Mouse (Mus musculus) midbrain, embryonic 10.5 days (tissue): ENCODE results near the gene AI413582. TPM values are rescaled to one million over a fixed set of nuclear protein-coding genes. Genes with fewer than 3 reads are reported as not detected.

Experiments used
- DNase-seq: peaks from one replicate; pipeline ENCODE4 v3.0.0-alpha.2; 2017; ENCODE audit warnings: low spot score
- H3K27ac ChIP-seq: fragments of 300-500 bp; sonication (generic); replicated peaks from 2 replicates; pipeline ENCODE4 v1.5.1; 2016; ENCODE audit warnings: mild to moderate bottlenecking
- H3K27me3 ChIP-seq: fragments of 300-500 bp; sonication (generic); 2 replicates; pipeline ENCODE4 v1.6.1; 2016; ENCODE audit warnings: low read depth, mild to moderate bottlenecking; ENCODE audit not compliant: poor library complexity, severe bottlenecking
- H3K36me3 ChIP-seq: fragments of 300-500 bp; sonication (generic); 2 replicates; pipeline ENCODE4 v1.6.1; 2016; ENCODE audit warnings: mild to moderate bottlenecking, moderate library complexity
- H3K4me1 ChIP-seq: fragments of 300-500 bp; sonication (generic); 2 replicates; pipeline ENCODE4 v1.6.1; 2016
- H3K4me3 ChIP-seq: fragments of 300-500 bp; sonication (generic); 2 replicates; pipeline ENCODE4 v1.5.1; 2016; ENCODE audit warnings: mild to moderate bottlenecking, moderate library complexity
- H3K9me3 ChIP-seq: fragments of 300-500 bp; sonication (generic); replicated peaks from 2 replicates; pipeline ENCODE4 v1.6.1; 2016; ENCODE audit warnings: mild to moderate bottlenecking
- WGBS: fragments of 180-500 bp; shearing (Covaris S2); methylation state at CpG from one replicate; pipeline ENCODE4 v1.1.7; 2016; 5-methylcytosine and 5-hydroxymethylcytosine counted together
- polyA plus RNA-seq: library from polyadenylated mRNA; unstranded; fragments of >200 nt; fragmentation: Nextera tagmentation; extraction: Ambion mirVana; gene quantifications from 2 replicates; pipeline ENCODE4 v1.2.1, GENCODE M21; 2016

AI413582 gene
- polyA plus RNA-seq, 1 experiment from 2014 or later = 16.4 TPM

DNA sequence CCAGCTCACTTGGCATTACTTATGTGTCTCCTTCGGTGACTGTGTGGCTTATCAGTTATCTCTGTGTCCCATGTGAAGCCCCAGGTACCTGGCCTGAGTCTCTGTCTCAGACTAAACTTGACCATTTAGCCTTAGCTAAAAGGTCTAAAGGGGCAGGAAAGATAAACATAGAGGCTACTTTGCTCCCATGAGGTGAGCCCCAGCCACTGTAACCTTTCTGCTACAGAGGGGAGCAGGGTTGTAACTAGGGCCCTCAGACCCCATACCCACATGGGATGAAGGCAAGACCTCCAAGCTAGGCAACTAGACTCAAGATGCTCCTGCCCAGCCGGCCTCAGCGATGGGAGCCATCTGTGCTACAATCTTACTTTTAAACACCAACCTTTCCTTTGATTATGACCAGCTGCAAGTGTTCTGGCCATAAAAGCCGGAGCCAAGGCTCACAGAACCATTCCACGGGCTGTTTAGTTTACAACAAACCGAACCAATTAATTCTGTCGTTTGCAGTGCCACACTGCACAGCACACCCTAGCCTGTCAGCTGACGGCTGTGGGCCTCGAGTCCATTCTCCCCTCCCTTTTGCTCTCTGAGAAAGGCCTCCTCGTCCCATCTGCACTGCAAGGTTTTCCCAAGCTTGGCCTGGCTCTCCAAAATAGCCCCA, 9.7 kb upstream of the AI413582 start:
- peaks cover 75% of the 10 kb centered on the region for H3K36me3 ChIP-seq
- no peaks in the 10 kb centered on the region for H3K27me3 ChIP-seq
- H3K4me3 ChIP-seq = no peak overlapping the region
- H3K4me1 ChIP-seq = no peaks in the 10 kb centered on the region
- no peaks in the 10 kb centered on the region for H3K9me3 ChIP-seq
- DNase-seq = no peak
- 92% methylated on average over 10 of the region's 10 CpGs for WGBS
- H3K27ac ChIP-seq = no peak overlapping the region

DNA sequence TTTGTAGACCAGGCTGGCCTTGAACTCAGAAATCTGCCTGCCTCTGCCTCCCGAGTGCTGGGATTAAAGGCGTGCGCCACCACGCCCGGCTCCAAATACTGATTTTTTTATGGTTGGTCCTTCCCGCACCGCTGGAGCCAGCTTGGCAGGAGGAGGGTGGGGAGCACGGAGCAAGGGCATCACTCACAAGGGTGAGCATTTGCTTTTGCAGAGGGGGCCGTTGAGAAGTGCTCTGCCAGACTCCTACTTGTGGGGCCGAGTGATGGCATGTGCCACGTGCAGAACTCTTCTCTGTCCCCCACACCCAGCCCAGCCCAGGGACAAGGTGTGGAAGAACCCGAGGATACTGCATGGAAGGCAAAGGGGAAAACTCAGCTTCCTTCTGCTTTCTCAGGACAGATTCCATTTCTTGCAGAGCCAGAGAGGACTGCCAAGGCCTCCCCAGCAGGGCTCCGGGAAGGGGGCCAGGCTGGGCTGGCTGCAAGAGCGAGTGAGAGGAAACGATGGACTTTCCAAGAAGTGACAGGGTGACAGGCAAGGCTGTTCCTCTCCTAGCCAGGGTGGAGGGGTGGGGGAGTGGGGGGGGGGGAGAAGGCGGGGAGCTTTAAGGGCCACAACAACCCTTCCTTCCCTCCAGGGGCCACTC, 9.0 kb upstream of the AI413582 start:
- no peaks in the 10 kb centered on the region for H3K27me3 ChIP-seq
- no peaks in the 10 kb centered on the region for H3K9me3 ChIP-seq
- no peak overlapping the region for H3K27ac ChIP-seq
- H3K4me1 ChIP-seq = no peaks in the 10 kb centered on the region
- H3K4me3 ChIP-seq = no peak overlapping the region
- 95% methylated on average over 16 of the region's 16 CpGs for WGBS
- H3K36me3 ChIP-seq = peaks cover 69% of the 10 kb centered on the region
- DNase-seq = no peak

DNA sequence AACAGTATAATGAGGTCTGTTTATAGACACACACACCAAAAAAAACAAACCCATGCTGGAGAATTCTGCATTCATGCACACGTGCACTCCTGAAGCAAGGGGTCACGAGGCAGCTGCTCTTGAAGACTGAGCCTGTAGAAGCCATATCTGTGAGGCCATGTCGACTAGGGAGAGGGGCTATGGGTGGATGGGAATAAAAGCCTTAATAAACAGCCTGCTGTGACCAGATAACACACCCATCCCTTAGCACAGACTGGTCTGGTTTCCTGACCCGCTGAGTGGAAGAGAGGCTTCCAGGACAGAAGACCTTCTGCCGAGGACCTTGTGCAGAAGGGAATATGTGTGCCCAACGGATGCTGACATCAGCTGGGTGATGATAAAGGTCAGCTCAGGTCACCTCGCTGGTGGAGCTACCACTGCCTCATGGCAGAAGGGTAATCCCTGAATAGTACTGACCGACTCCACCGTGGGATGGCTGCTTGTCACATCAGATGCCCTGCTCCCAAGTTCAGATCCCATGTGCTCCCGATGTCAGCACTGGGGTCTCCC, 8.3 kb upstream of the AI413582 start:
- Histone ChIP-seq H3K36me3 (peaks cover 61% of the 10 kb centered on the region), H3K27me3 (no peaks in the 10 kb centered on the region), H3K4me3 (no peak overlapping the region), H3K4me1 (no peaks in the 10 kb centered on the region), H3K27ac (no peak overlapping the region), H3K9me3 (no peaks in the 10 kb centered on the region)
- DNase-seq = no peak
- 86% methylated on average over 10 of the region's 10 CpGs for WGBS

DNA sequence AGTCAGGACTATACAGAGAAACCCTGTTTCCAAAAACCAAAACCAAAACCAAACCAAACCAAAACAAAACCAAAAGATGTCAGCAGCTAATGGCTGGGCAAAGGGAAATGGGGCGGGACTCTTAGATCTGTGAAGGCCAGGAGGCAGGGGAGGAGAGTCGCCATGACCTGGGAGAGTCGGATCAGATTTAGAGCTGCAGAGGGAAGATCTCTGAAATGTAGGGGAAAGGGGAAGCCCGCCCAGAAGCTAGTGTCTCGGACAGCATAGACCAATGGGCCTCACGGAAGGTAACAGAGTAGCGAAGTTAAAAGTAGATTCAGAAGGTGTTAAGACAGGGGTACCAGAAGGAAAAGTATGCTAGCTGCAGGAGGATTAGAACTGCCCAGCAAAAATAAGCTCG, 5.8 kb upstream of the AI413582 start:
- WGBS = 83% methylated on average over 8 of the region's 8 CpGs

DNA sequence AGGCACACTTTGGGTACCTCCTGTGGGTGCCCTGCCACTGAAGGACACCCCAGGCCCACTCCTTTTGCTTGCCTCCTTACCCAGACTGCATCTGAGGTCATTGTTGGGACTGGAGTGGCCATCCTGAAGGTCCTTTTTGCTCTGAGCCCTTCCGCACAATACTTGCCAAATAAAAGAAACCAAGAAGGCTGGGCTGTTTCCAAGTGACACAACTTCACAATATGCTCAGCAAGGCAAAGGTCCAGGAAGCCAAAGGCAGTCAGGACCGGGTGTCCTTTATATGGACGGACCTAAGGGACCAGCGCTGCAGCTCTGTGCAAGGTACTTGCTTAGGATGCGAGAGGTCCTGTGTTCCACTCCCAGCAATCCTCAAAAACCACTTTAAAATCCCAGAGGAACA, 2.7 kb upstream of the AI413582 start:
- DNase-seq = no peak
- Histone ChIP-seq H3K9me3 (no peaks in the 10 kb centered on the region), H3K27me3 (peaks cover 3% of the 10 kb centered on the region; the same call in 1 of the 2 replicates), H3K4me3 (no peak overlapping the region), H3K27ac (no peak overlapping the region), H3K4me1 (peaks cover 35% of the 10 kb centered on the region), H3K36me3 (peaks cover 18% of the 10 kb centered on the region)
- 85% methylated on average over 5 of the region's 5 CpGs for WGBS

More for the DNA sequence above, 5.8 kb upstream of the AI413582 start:
- Histone ChIP-seq H3K4me1 (peaks cover 7% of the 10 kb centered on the region), H3K4me3 (no peak overlapping the region), H3K27ac (no peak overlapping the region), H3K27me3 (peaks cover 3% of the 10 kb centered on the region; the same call in 1 of the 2 replicates), H3K9me3 (no peaks in the 10 kb centered on the region), H3K36me3 (peaks cover 38% of the 10 kb centered on the region)
- DNase-seq = no peak

DNA sequence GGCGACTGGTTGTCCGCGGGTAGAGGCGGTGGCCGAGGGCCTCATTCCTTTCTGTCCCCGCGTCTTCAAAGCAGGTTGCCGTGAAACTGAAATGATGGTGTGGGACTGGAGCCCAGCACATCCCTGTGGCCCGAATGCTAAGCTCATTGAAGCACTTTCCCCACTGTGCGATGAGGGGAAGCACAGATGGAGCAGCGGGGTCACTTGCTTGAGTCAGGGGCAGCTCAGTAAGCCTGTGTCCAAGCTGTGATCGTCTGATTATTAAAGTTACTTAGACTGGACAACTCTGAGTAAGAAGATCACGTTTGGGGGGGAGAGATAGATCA, 349 bp upstream of the AI413582 start:
- no peak for DNase-seq
- Histone ChIP-seq H3K9me3 (no peaks in the 10 kb centered on the region), H3K27ac (peak overlapping the region; percentile 86), H3K4me3 (peak overlapping the region; percentile 75), H3K36me3 (peaks cover 24% of the 10 kb centered on the region), H3K4me1 (peaks cover 49% of the 10 kb centered on the region), H3K27me3 (peaks cover 3% of the 10 kb centered on the region; the same call in 1 of the 2 replicates)
- under 1% methylated on average over 13 of the region's 13 CpGs for WGBS

DNA sequence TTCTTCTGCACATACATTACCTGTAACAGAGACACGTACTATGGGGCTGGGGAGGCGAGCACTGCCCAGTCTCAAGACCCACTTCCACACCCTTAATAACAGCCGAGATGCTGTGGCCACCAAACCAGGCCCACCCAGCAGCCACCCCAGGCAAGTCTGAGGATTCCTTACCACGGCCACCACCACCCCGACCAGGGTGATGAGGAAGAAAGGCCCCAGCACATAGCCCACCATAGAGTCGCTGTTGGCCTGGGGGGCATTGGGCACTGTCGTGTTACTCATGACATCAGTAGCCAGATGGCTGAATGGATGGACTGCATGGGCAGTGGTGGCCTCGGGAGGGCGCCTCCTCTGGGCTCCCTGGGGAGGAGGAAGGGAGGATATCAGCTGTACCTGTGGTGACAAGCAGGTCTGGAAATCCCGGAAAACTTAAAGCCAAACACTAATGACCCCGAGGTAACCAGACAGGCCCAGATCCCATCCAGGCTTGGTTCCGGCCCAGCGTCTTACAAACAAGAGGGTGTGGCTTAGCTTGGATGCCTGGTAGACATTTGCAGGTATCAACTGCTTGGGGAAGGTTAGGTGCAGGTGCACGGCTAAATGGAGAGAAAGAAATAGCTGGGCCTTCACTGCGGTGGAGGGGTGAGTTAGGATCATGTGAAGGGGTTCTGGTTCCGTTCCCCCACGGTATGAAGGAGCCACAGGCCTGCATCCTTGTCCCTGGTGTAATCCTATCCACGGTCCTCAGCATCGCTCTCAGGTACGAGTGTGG, 979 bp downstream of the AI413582 start:
- Histone ChIP-seq H3K9me3 (no peaks in the 10 kb centered on the region), H3K4me1 (peaks cover 62% of the 10 kb centered on the region), H3K27me3 (peaks cover 3% of the 10 kb centered on the region; the same call in 1 of the 2 replicates), H3K36me3 (peaks cover 37% of the 10 kb centered on the region), H3K27ac (peak overlapping the region; percentile 86), H3K4me3 (peak overlapping the region; percentile 75)
- WGBS = 10% methylated on average over 20 of the region's 20 CpGs
- peak; percentile 59 for DNase-seq

DNA sequence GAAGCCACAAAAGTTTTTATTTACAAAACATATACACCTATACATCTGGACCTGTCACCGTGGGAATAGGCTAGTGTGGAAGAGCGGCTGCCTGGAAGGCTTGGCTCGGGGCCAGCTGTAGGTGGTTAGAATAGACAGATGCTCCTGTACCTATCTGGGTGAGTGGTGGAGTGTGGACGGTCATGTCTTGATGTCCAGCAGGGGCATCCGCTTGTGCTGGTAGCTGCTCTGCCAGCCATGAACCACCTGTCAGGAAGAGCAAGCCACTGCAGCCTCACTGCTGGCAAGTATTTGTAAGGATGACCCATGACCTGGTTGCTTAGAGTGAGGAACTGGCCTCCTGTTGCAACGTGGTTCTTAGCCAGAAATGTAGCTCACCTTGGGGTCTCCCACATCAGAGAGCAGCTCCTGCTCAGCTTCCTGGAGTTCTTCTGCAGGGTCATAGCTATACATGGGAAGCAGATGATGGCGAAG, 1.7 kb downstream of the AI413582 start:
- 54% methylated on average over 7 of the region's 7 CpGs for WGBS
- peaks cover 42% of the 10 kb centered on the region for H3K36me3 ChIP-seq
- H3K4me3 ChIP-seq = peak overlapping the region; percentile 75; the same call in 1 of the 2 replicates
- no peaks in the 10 kb centered on the region for H3K9me3 ChIP-seq
- H3K27me3 ChIP-seq = peaks cover 3% of the 10 kb centered on the region; the same call in 1 of the 2 replicates
- DNase-seq = peak; percentile 41
- peaks cover 70% of the 10 kb centered on the region for H3K4me1 ChIP-seq
- H3K27ac ChIP-seq = no peak overlapping the region

DNA sequence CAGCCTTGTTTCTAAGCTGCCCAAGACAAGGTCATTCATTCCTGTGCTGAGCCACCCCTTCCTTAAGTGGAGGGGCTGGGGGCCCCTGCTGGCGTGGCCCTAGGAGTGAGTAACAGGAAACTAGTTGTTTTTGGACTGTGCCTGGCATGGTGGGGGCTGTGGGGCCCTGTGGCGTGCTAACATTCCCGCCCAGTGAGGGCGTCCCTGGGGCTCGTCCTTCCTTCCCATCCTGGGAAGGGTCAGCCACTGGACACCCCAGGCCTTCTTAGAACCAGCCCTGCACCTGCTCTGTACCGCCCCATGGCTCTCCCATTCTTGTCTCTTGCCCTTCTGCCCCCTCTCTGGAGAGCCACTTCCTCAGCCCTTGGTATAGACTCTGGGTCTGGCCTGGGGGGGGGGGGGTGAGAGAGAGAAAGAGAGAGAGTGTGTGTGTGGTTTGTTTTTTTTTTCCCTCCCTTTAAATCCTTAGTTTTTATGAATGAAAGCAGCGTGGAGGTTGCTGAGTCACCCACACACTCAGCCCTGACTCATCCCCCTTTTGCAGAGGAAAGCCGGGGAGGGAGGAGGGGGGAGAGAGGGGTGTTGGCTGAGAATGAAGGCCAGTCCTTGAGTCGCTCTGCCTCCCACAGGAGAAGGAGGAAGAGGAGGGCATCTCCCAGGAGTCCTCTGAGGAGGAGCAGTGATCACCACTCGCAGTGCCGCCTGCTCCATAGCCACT, 3.6 kb downstream of the AI413582 start:
- H3K27ac ChIP-seq = 0 out of 2 replicates have a peak overlapping the region, but pooled peaks have one; percentile 49
- H3K27me3 ChIP-seq = peaks cover 3% of the 10 kb centered on the region; the same call in 1 of the 2 replicates
- H3K36me3 ChIP-seq = peaks cover 42% of the 10 kb centered on the region
- H3K9me3 ChIP-seq = no peaks in the 10 kb centered on the region
- 69% methylated on average over 7 of the region's 11 CpGs for WGBS
- H3K4me3 ChIP-seq = no peak overlapping the region
- DNase-seq = no peak
- peaks cover 88% of the 10 kb centered on the region for H3K4me1 ChIP-seq

DNA sequence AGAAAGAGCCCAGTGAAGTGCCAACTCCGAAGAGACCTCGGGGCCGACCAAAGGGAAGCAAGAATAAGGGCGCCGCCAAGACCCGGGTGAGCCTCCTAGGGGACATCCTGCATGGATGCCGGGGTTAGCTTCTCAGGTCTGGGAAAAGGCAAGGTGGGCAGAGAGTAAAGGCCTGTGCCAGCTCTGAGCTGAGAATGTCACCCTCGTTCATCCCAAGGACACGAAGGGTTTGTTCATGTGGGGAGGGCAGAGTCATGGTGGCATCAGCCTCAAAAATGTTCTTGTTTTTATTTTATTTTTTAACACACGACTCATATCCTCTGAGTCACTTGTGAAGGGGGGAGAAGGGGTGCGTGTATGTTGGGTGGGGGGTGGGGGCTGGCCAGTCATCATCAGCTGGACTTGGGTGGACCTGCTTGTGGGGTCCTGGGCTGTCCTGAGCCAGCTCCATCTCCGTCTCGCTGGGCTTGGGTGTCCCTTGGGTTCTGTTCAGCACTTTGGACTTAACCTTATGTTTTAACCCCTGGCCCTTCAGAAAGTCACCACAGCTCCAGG, 4.6 kb downstream of the AI413582 start:
- peaks cover 81% of the 10 kb centered on the region for H3K4me1 ChIP-seq
- no peak overlapping the region for H3K4me3 ChIP-seq
- no peaks in the 10 kb centered on the region for H3K27me3 ChIP-seq
- WGBS = 88% methylated on average over 13 of the region's 13 CpGs
- H3K36me3 ChIP-seq = peaks cover 42% of the 10 kb centered on the region
- DNase-seq = no peak
- H3K27ac ChIP-seq = no peak overlapping the region
- H3K9me3 ChIP-seq = no peaks in the 10 kb centered on the region

DNA sequence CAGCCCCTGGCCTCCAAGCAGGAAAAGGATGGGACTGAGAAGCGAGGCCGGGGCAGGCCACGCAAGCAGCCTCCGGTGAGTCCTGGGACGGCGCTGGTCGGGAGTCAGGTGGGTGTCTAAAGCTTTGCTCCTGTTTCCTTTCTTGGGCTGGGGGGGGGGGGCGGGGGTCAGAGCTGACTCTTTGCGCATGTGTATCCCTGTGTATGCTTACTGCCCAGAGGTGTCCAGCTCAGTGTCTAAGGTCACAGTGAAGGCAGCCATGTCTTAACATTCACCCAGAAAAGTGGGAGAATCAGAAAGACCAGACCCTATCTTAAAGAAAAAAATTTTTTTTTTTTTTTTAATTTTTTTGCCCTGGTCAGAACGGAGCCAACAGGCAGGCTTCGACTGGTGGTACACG, 6.0 kb downstream of the AI413582 start:
- Histone ChIP-seq H3K4me1 (peaks cover 81% of the 10 kb centered on the region), H3K27me3 (no peaks in the 10 kb centered on the region), H3K27ac (no peak overlapping the region; the same call in 1 of the 2 replicates), H3K4me3 (peak overlapping the region; percentile 97), H3K9me3 (no peaks in the 10 kb centered on the region), H3K36me3 (peaks cover 42% of the 10 kb centered on the region)
- WGBS = 73% methylated on average over 12 of the region's 12 CpGs
- no peak for DNase-seq

DNA sequence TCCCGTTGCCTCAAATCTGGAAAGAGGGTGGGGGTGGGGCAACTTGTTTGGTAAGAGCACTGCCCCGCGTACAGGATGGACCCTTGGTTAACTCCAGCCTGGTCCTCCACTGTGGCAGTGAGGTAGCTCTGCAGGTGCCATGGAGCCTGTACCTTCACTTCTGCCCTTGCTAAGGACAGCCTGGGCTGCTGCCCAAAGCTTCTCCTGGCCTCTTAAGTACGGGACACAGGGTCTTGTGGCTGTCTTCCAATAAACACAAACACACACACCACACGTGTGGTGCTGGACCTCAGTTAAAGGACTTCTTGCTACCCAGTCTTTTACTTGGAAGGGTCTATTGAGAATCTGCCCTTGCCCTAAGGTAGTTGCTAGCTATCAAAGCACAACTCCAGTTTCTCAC, 6.7 kb downstream of the AI413582 start:
- Histone ChIP-seq H3K27me3 (no peaks in the 10 kb centered on the region), H3K4me1 (peaks cover 81% of the 10 kb centered on the region), H3K36me3 (peaks cover 39% of the 10 kb centered on the region), H3K27ac (peak overlapping the region; percentile 99; the same call in 1 of the 2 replicates), H3K4me3 (peak overlapping the region; percentile 97), H3K9me3 (no peaks in the 10 kb centered on the region)
- DNase-seq = no peak
- 14% methylated on average over 5 of the region's 5 CpGs for WGBS
